Mouse (Mus musculus) heart, embryonic 16.5 days (tissue): ENCODE results near the gene Peg3. TPM values are rescaled to one million over a fixed set of nuclear protein-coding genes. Genes with fewer than 3 reads are reported as not detected.
"Not testable (repeated sequence)": the region's sequence is repeated elsewhere in the genome, so short reads cannot be mapped to it uniquely, and the experiment has no call there.

Experiments
- ATAC-seq: fragments of 200-750 bp; cut with Nextera tagmentation; replicated peaks from 2 replicates; pipeline ENCODE4 v1.8.0; 2017; ENCODE audit warnings: moderate number of reproducible peaks; ENCODE audit not compliant: insufficient read depth, low FRiP score; ENCODE audit errors: extremely low read depth
- H3K27ac ChIP-seq: fragments of 300-500 bp; sonication (generic); 2 replicates; pipeline ENCODE4 v1.5.1; 2014; ENCODE audit warnings: mild to moderate bottlenecking, low read length, control low read depth, moderate library complexity
- H3K27me3 ChIP-seq: fragments of 300-500 bp; sonication (generic); 2 replicates; pipeline ENCODE4 v1.6.1; 2014; ENCODE audit warnings: low read length, mixed read lengths; ENCODE audit not compliant: control insufficient read depth, insufficient read depth
- H3K36me3 ChIP-seq: fragments of 300-500 bp; sonication (generic); 2 replicates; pipeline ENCODE4 v1.6.1; 2014; ENCODE audit not compliant: control insufficient read depth, insufficient read depth
- H3K4me1 ChIP-seq: fragments of 300-500 bp; sonication (generic); 2 replicates; pipeline ENCODE4 v1.6.1; 2014; ENCODE audit warnings: low read length, mixed read lengths; ENCODE audit not compliant: control insufficient read depth, insufficient read depth
- H3K4me2 ChIP-seq: fragments of 300-500 bp; sonication (generic); 2 replicates; pipeline ENCODE4 v1.6.1; 2014; ENCODE audit warnings: low read depth, mild to moderate bottlenecking, control low read depth, low read length
- H3K4me3 ChIP-seq: fragments of 300-500 bp; sonication (generic); 2 replicates; pipeline ENCODE4 v1.5.1; 2014; ENCODE audit warnings: mild to moderate bottlenecking, control low read depth, low read length
- H3K9ac ChIP-seq: fragments of 300-500 bp; sonication (generic); 2 replicates; pipeline ENCODE4 v1.6.1; 2014; ENCODE audit warnings: low read length, control low read depth
- H3K9me3 ChIP-seq: fragments of 300-500 bp; sonication (generic); replicated peaks from 2 replicates; pipeline ENCODE4 v1.6.1; 2016; ENCODE audit warnings: low read length; ENCODE audit not compliant: control insufficient read depth
- WGBS: fragments of 180-500 bp; shearing (Covaris S2); extraction: QIAGEN DNeasy Blood & Tissue Kit; methylation state at CpG from one replicate; pipeline ENCODE4 v1.1.7; 2014; 5-methylcytosine and 5-hydroxymethylcytosine counted together
- polyA plus RNA-seq: library from polyadenylated mRNA; unstranded; fragments of >200 nt; fragmentation: Nextera tagmentation; extraction: Ambion mirVana; gene quantifications from 2 replicates; pipeline ENCODE4 v1.2.1, GENCODE M21; 2015

Peg3 gene
- polyA plus RNA-seq, result 86.6 and 88.1 TPM in 2 replicates

DNA sequence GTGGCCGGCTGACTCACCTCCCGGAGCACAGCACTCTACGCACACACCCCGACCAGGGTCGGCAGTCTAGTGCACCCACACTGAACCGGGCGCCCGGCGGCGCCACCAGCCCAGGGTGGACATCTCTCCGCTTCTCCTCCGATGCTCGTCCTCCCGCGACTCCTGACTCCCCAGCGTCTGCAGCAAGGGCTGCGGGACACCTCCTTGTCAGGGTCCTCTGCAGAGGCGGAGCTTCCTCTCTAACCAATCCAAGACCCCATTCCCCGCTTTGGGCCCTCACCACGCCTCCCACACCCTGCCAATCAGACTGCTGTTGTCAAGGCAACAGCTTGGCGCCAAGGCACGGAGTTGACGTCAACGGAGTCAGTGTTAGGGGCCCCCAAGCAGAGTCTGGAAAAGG lies at the start of gene Peg3, which contains the start of gene Usp29:
TSS of gene Peg3 (minus strand) at position 191 of the 400 bp plus-strand sequence.
TSS of gene Usp29 (plus strand) at position 338 of the 400 bp plus-strand sequence.
- peak within 1 kb of the TSS; percentile 74 for H3K4me3 ChIP-seq
- peak; percentile 31 for ATAC-seq
- 41% methylated on average over 24 of the region's 24 CpGs for WGBS
- peaks cover 5% of the 10 kb centered on the region; the same call in 1 of the 2 replicates for H3K36me3 ChIP-seq
- peak within 1 kb of the TSS; percentile 65 for H3K4me2 ChIP-seq
- H3K4me1 ChIP-seq, result no peaks in the 10 kb centered on the region
- H3K27me3 ChIP-seq, result no peaks in the 10 kb centered on the region
- H3K27ac ChIP-seq, result peak within 1 kb of the TSS; percentile 90
- H3K9me3 ChIP-seq, result peaks cover 28% of the 10 kb centered on the region
- H3K9ac ChIP-seq, result peak within 1 kb of the TSS; percentile 76

DNA sequence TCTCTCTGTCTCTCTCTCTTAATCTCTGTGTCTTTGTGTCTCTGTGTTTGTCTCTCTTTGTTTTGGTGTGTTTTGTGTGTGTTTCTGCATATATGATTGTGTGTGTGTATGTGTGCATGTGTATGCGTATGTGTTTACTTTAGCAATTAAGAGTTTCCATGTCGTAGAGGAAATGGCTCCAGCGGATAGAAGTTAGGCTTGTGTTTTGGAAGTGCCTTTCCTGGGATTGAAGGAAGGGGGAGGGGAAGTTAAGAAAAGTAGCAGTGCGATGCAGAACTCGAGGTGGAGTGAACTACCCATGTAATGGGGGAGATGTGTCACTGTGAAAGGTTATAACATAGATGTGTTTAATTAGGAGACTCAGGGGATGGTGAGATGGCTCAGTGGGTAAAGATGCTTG lies 48.9 kb upstream of the Peg3 start:
- ATAC-seq, result no peak
- H3K4me3 ChIP-seq, result no peak overlapping the region

GRCm38 (mm10) chr7:6777689-6778088 lies 47.5 kb upstream of the Peg3 start:
- H3K27me3 ChIP-seq, result no peaks in the 10 kb centered on the region
- H3K9me3 ChIP-seq, result no peaks in the 10 kb centered on the region
- peak overlapping the region; percentile 90 for H3K27ac ChIP-seq
- 11% methylated on average over 4 of the region's 4 CpGs for WGBS
- H3K4me2 ChIP-seq, result peak overlapping the region; percentile 38
- H3K9ac ChIP-seq, result peak overlapping the region; percentile 16; the same call in 1 of the 2 replicates
- no peaks in the 10 kb centered on the region for H3K36me3 ChIP-seq
- peak; percentile 77 for ATAC-seq
- H3K4me1 ChIP-seq, result peaks cover 30% of the 10 kb centered on the region
- H3K4me3 ChIP-seq, result no peak overlapping the region

More for the DNA sequence above, 48.9 kb upstream of the Peg3 start:
- Histone ChIP-seq H3K9ac (no peak overlapping the region), H3K9me3 (no peaks in the 10 kb centered on the region), H3K27ac (0 out of 2 replicates have a peak overlapping the region, but pooled peaks have one; percentile 19), H3K4me1 (peaks cover 33% of the 10 kb centered on the region), H3K27me3 (no peaks in the 10 kb centered on the region), H3K4me2 (no peak overlapping the region), H3K36me3 (no peaks in the 10 kb centered on the region)
- 71% methylated on average over 5 of the region's 5 CpGs for WGBS

- Histone ChIP-seq H3K4me3 (no peak overlapping the region), H3K4me2 (peak overlapping the region; percentile 38), H3K9me3 (no peaks in the 10 kb centered on the region), H3K27me3 (no peaks in the 10 kb centered on the region), H3K27ac (peak overlapping the region; percentile 90), H3K36me3 (no peaks in the 10 kb centered on the region), H3K4me1 (peaks cover 30% of the 10 kb centered on the region), H3K9ac (peak overlapping the region; percentile 16; the same call in 1 of the 2 replicates)
- ATAC-seq, result peak; percentile 83
- WGBS, result 17% methylated on average over 2 of the region's 2 CpGs
These were observed 46.9 kb upstream of the Peg3 start for GRCm38 (mm10) chr7:6777107-6777506.

DNA sequence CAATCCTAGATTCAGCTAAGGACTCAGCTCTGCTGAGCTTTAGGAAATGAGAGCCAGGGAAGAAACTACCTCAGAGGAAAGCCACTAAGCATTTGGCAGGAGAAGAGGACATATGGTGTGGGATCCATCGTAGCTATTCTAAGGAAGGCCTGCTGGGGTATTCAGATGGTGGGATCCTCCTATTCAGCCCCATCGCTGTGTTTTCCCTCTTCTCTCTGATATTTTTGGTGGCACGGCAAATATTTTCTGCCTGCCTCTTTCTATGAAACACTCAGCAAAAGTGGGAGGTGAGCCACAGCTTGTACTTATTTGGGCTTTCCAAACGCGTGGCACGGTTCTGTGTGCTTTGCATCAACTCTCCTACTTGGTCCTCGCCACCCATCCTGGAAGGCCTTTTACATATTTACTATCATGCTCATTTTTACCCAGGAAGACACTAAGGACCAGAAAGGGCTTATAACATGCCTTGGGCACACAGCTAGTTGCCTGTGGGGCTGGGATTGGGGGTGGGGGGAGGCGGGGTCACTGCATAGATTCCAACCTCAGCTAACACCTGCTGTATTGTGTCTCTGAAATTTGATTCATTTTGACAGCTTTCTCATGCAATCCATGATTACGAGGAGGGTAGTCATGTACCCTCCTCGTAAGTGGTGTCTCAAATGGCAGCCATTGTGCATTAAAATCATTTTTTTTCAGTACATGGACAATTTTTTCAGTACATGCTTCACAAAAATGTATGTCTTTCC lies 46.3 kb upstream of the Peg3 start:
- Histone ChIP-seq H3K9me3 (no peaks in the 10 kb centered on the region), H3K36me3 (no peaks in the 10 kb centered on the region), H3K27ac (peak overlapping the region; percentile 90), H3K9ac (no peak overlapping the region), H3K27me3 (no peaks in the 10 kb centered on the region), H3K4me3 (no peak overlapping the region), H3K4me2 (no peak overlapping the region), H3K4me1 (peaks cover 26% of the 10 kb centered on the region)
- WGBS, result 76% methylated on average over 10 of the region's 10 CpGs
- no peak for ATAC-seq

DNA sequence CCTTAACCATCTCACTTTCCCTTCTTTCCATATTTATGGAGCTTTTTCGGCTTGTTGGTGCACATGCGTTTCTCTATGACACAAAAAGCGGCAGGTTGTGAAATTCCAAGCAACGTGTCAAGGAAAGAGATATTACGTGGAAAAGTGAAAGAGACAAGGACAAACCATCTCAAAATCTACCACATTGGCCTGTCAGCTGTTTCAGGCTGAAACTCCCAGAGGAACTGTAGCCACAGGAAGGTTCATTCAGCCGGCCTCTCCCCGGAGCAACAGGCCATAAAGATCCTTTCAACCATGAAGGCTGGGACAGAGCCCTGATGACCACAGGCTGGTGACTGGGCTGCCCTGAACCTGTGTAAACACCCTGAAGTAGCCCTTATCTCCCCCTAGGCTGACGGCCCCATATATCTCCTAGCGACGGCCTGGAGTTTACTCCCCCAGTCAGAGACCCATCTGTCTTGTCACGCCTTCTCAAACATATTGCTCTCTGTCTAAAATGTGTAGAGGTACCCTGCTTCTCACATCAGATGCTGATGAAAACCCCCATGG lies 43.7 kb upstream of the Peg3 start:
- H3K27me3 ChIP-seq, H3K4me2 ChIP-seq, H3K9me3 ChIP-seq, H3K27ac ChIP-seq, H3K9ac ChIP-seq, H3K36me3 ChIP-seq, H3K4me3 ChIP-seq, ATAC-seq: not testable (repeated sequence)
- H3K4me1 ChIP-seq, result peaks cover 30% of the 10 kb centered on the region
- 42% methylated on average over 11 of the region's 11 CpGs for WGBS

GRCm38 (mm10) chr7:6770286-6770685 lies 40.1 kb upstream of the Peg3 start:
- peak; percentile 29; the same call in 1 of the 2 replicates for ATAC-seq

DNA sequence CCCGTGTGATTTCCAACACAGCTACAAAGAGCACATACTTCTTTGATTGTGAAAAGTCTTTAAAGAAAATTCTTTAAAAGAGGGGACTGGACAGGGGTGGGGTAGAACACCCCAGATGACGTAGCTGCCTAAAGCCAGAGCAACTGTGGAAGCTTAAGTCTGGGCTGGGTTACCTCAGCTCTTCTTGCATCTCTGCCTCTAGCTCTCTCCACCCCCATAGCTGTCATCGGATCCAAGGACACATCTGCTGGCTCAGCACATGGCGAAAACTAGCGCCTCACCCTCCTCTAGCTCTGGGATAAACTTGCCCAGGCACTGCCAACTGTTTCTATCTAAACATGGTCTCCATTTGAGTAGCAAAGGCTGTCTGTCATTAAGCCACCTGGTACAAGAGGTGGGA lies 35.0 kb upstream of the Peg3 start:
- no peak overlapping the region for H3K4me3 ChIP-seq
- 36% methylated on average over 5 of the region's 5 CpGs for WGBS
- H3K4me2 ChIP-seq, result no peak overlapping the region
- no peaks in the 10 kb centered on the region for H3K36me3 ChIP-seq
- H3K9me3 ChIP-seq, result no peaks in the 10 kb centered on the region
- no peak overlapping the region for H3K9ac ChIP-seq
- H3K27me3 ChIP-seq, result no peaks in the 10 kb centered on the region
- H3K4me1 ChIP-seq, result peaks cover 12% of the 10 kb centered on the region; the same call in 1 of the 2 replicates
- H3K27ac ChIP-seq, result no peak overlapping the region
- ATAC-seq, result peak; percentile 73; the same call in 1 of the 2 replicates

More at GRCm38 (mm10) chr7:6770286-6770685, 40.1 kb upstream of the Peg3 start:
- Histone ChIP-seq H3K4me2 (no peak overlapping the region), H3K9ac (no peak overlapping the region), H3K9me3 (no peaks in the 10 kb centered on the region), H3K27me3 (no peaks in the 10 kb centered on the region), H3K4me1 (peaks cover 11% of the 10 kb centered on the region; the same call in 1 of the 2 replicates), H3K4me3 (no peak overlapping the region), H3K36me3 (no peaks in the 10 kb centered on the region), H3K27ac (0 out of 2 replicates have a peak overlapping the region, but pooled peaks have one; percentile 28)
- 9% methylated on average over 8 of the region's 8 CpGs for WGBS

GRCm38 (mm10) chr7:6760170-6760569 lies 29.9 kb upstream of the Peg3 start:
- ATAC-seq, result no peak
- H3K36me3 ChIP-seq, result no peaks in the 10 kb centered on the region
- peaks cover 1% of the 10 kb centered on the region; the same call in 1 of the 2 replicates for H3K4me1 ChIP-seq
- H3K27me3 ChIP-seq, result no peaks in the 10 kb centered on the region
- no peaks in the 10 kb centered on the region for H3K9me3 ChIP-seq
- H3K4me3 ChIP-seq, result no peak overlapping the region
- H3K4me2 ChIP-seq, result no peak overlapping the region
- 66% methylated on average over 6 of the region's 6 CpGs for WGBS
- no peak overlapping the region for H3K9ac ChIP-seq
- H3K27ac ChIP-seq, result no peak overlapping the region
